Mouse (Mus musculus) limb, embryonic 13.5 days (tissue): ENCODE data around the gene Itga9. TPM values are rescaled to one million over a fixed set of nuclear protein-coding genes. Genes with fewer than 3 reads are reported as not detected.

Experiments used
- ATAC-seq: fragments of 200-750 bp; cut with Nextera tagmentation; 2 replicates; pipeline ENCODE4 v1.8.0; 2017; ENCODE audit warnings: low read depth, moderate number of reproducible peaks, moderate TSS enrichment; ENCODE audit not compliant: low FRiP score
- H3K27ac ChIP-seq: fragments of 300-500 bp; sonication (generic); 2 replicates; pipeline ENCODE4 v1.5.1; 2015; ENCODE audit warnings: inconsistent platforms, mild to moderate bottlenecking, moderate library complexity
- H3K27me3 ChIP-seq: fragments of 300-500 bp; sonication (generic); 2 replicates; pipeline ENCODE4 v1.6.1; 2015; ENCODE audit warnings: mild to moderate bottlenecking, inconsistent platforms
- H3K36me3 ChIP-seq: fragments of 300-500 bp; sonication (generic); 2 replicates; pipeline ENCODE4 v1.6.1; 2015; ENCODE audit warnings: inconsistent platforms, mild to moderate bottlenecking, moderate library complexity
- H3K4me1 ChIP-seq: fragments of 300-500 bp; sonication (generic); 2 replicates; pipeline ENCODE4 v1.6.1; 2015; ENCODE audit warnings: inconsistent platforms
- H3K4me2 ChIP-seq: fragments of 300-500 bp; sonication (generic); replicated peaks from 2 replicates; pipeline ENCODE4 v1.6.1; 2015; ENCODE audit warnings: inconsistent platforms, mild to moderate bottlenecking, moderate library complexity
- H3K4me3 ChIP-seq: fragments of 300-500 bp; sonication (generic); 2 replicates; pipeline ENCODE4 v1.5.1; 2015; ENCODE audit warnings: moderate library complexity, mild to moderate bottlenecking, inconsistent platforms
- H3K9ac ChIP-seq: fragments of 300-500 bp; sonication (generic); 2 replicates; pipeline ENCODE4 v1.6.1; 2015; ENCODE audit warnings: mild to moderate bottlenecking, inconsistent platforms
- H3K9me3 ChIP-seq: fragments of 300-500 bp; sonication (generic); 2 replicates; pipeline ENCODE4 v1.6.1; 2016; ENCODE audit warnings: inconsistent platforms
- WGBS: fragments of 180-500 bp; shearing (Covaris S2); methylation state at CpG from one replicate; pipeline ENCODE4 v1.1.7; 2015; 5-methylcytosine and 5-hydroxymethylcytosine counted together
- polyA plus RNA-seq: library from polyadenylated mRNA; unstranded; fragments of >200 nt; fragmentation: Nextera tagmentation; extraction: Ambion mirVana; gene quantifications from 2 replicates; pipeline ENCODE4 v1.2.1, GENCODE M21; 2015

Itga9 gene
- polyA plus RNA-seq, 1 experiment from 2014 or later: 9.1 TPM

GRCm38 (mm10) chr9:118631775-118632757 lies 25.6 kb downstream of the Itga9 start:
- 0 out of 2 replicates have a peak, but pooled peaks cover 3% of the 10 kb centered on the region for H3K4me1 ChIP-seq
- peaks cover 60% of the 10 kb centered on the region for H3K36me3 ChIP-seq
- H3K9ac ChIP-seq: no peak overlapping the region
- H3K4me3 ChIP-seq: no peak overlapping the region
- no peak overlapping the region for H3K4me2 ChIP-seq
- peaks cover 7% of the 10 kb centered on the region; the same call in 1 of the 2 replicates for H3K9me3 ChIP-seq
- no peaks in the 10 kb centered on the region for H3K27me3 ChIP-seq
- ATAC-seq: no peak
- 80% methylated on average over 6 of the region's 6 CpGs for WGBS
- H3K27ac ChIP-seq: no peak overlapping the region

DNA sequence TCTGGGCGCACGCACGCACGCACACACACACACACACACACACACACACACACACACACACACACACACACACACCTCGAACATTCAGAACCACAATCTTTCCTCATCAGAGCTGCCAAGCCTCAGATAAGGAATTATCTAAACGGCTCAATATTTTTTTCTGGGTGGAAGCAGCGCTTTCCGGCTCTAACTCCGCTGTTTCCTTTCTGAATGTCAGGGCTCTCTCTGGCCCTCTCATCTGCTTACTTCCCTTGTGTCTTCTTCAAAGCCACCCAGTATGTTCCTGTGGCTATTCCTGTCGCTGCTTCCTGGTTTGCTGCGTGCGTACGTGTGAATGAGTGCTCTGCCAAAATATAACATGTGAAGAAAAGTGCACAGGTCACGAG lies 26.3 kb downstream of the Itga9 start:
- no peak overlapping the region for H3K27ac ChIP-seq
- H3K27me3 ChIP-seq: no peaks in the 10 kb centered on the region
- H3K36me3 ChIP-seq: peaks cover 58% of the 10 kb centered on the region
- H3K9ac ChIP-seq: no peak overlapping the region
- H3K4me3 ChIP-seq: no peak overlapping the region
- 85% methylated on average over 14 of the region's 14 CpGs for WGBS
- no peak for ATAC-seq
- H3K4me2 ChIP-seq: no peak overlapping the region
- H3K9me3 ChIP-seq: peaks cover 7% of the 10 kb centered on the region; the same call in 1 of the 2 replicates
- 0 out of 2 replicates have a peak, but pooled peaks cover 3% of the 10 kb centered on the region for H3K4me1 ChIP-seq

DNA sequence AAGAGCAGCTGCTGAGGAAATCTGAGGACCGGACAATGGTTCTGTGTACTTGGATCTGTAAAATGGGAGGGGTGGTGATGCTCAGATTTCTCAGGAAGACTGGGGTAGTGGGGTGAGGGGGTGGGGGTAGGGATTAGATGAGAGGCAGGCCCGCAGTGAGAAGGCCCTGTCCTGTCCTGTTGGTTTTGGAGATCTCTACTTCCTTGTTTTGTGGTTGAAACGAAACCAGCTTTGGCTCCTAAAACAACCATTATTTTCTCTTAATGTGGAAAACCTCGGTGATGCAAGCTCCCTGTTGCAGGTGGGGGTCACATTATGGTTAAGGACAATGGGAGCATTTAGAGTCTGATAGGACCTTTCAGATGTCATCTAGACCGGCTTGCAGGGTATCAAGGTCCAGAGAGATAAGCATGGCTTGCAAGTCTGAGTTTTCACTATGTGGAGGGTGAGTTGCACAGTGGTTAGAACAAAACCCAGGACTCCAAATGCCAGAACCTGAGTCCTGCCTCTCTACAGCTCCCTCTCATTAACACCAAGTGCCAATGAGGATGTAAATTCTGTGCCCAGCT lies 32.2 kb downstream of the Itga9 start:
- H3K9me3 ChIP-seq: peaks cover 12% of the 10 kb centered on the region
- H3K4me1 ChIP-seq: no peaks in the 10 kb centered on the region
- no peaks in the 10 kb centered on the region for H3K27me3 ChIP-seq
- H3K4me3 ChIP-seq: no peak overlapping the region
- no peak overlapping the region for H3K27ac ChIP-seq
- no peak overlapping the region for H3K9ac ChIP-seq
- H3K36me3 ChIP-seq: peaks cover 51% of the 10 kb centered on the region
- 77% methylated on average over 5 of the region's 5 CpGs for WGBS
- ATAC-seq: no peak
- H3K4me2 ChIP-seq: no peak overlapping the region

- WGBS: 74% methylated on average over 17 of the region's 17 CpGs
- Histone ChIP-seq H3K27me3 (no peaks in the 10 kb centered on the region), H3K4me1 (peaks cover 5% of the 10 kb centered on the region), H3K9me3 (no peaks in the 10 kb centered on the region), H3K27ac (no peak overlapping the region), H3K9ac (no peak overlapping the region), H3K4me2 (no peak overlapping the region), H3K36me3 (peaks cover 8% of the 10 kb centered on the region), H3K4me3 (no peak overlapping the region)
- ATAC-seq: no peak
Measured at GRCm38 (mm10) chr9:118645698-118646355, 39.3 kb downstream of the Itga9 start.

GRCm38 (mm10) chr9:118647495-118647894 lies 41.0 kb downstream of the Itga9 start:
- peaks cover 8% of the 10 kb centered on the region for H3K36me3 ChIP-seq
- H3K9me3 ChIP-seq: no peaks in the 10 kb centered on the region
- no peak overlapping the region for H3K4me2 ChIP-seq
- no peak overlapping the region for H3K27ac ChIP-seq
- no peak overlapping the region for H3K9ac ChIP-seq
- no peak overlapping the region for H3K4me3 ChIP-seq
- ATAC-seq: no peak
- H3K4me1 ChIP-seq: peaks cover 22% of the 10 kb centered on the region
- H3K27me3 ChIP-seq: no peaks in the 10 kb centered on the region
- WGBS: 83% methylated on average over 3 of the region's 3 CpGs

- Histone ChIP-seq H3K9ac (no peak overlapping the region), H3K4me2 (no peak overlapping the region), H3K4me1 (peaks cover 26% of the 10 kb centered on the region), H3K9me3 (no peaks in the 10 kb centered on the region), H3K36me3 (peaks cover 15% of the 10 kb centered on the region), H3K27ac (no peak overlapping the region), H3K27me3 (no peaks in the 10 kb centered on the region), H3K4me3 (no peak overlapping the region)
- 24% methylated on average over 4 of the region's 4 CpGs for WGBS
- no peak for ATAC-seq
Measured at GRCm38 (mm10) chr9:118650976-118651375, 44.5 kb downstream of the Itga9 start.

GRCm38 (mm10) chr9:118651939-118652338 lies 45.4 kb downstream of the Itga9 start:
- WGBS: 52% methylated on average over 2 of the region's 2 CpGs
- Histone ChIP-seq H3K9ac (no peak overlapping the region), H3K27me3 (no peaks in the 10 kb centered on the region), H3K36me3 (peaks cover 12% of the 10 kb centered on the region), H3K9me3 (no peaks in the 10 kb centered on the region), H3K27ac (no peak overlapping the region), H3K4me1 (peaks cover 26% of the 10 kb centered on the region), H3K4me3 (no peak overlapping the region), H3K4me2 (no peak overlapping the region)
- no peak for ATAC-seq

- no peak overlapping the region for H3K9ac ChIP-seq
- H3K27ac ChIP-seq: no peak overlapping the region
- H3K9me3 ChIP-seq: no peaks in the 10 kb centered on the region
- H3K4me1 ChIP-seq: peaks cover 26% of the 10 kb centered on the region
- no peak overlapping the region for H3K4me3 ChIP-seq
- H3K4me2 ChIP-seq: no peak overlapping the region
- H3K27me3 ChIP-seq: no peaks in the 10 kb centered on the region
- 10% methylated on average over 1 of the region's 1 CpGs for WGBS
- no peak for ATAC-seq
- peaks cover 15% of the 10 kb centered on the region for H3K36me3 ChIP-seq
Measured at GRCm38 (mm10) chr9:118653436-118653835, 46.9 kb downstream of the Itga9 start.

GRCm38 (mm10) chr9:118654969-118655368 lies 48.5 kb downstream of the Itga9 start:
- H3K4me2 ChIP-seq: no peak overlapping the region
- H3K27me3 ChIP-seq: no peaks in the 10 kb centered on the region
- 16% methylated on average over 6 of the region's 6 CpGs for WGBS
- H3K4me3 ChIP-seq: no peak overlapping the region
- no peak overlapping the region for H3K27ac ChIP-seq
- ATAC-seq: no peak
- H3K4me1 ChIP-seq: peaks cover 26% of the 10 kb centered on the region
- peaks cover 21% of the 10 kb centered on the region for H3K36me3 ChIP-seq
- no peaks in the 10 kb centered on the region for H3K9me3 ChIP-seq
- no peak overlapping the region for H3K9ac ChIP-seq

DNA sequence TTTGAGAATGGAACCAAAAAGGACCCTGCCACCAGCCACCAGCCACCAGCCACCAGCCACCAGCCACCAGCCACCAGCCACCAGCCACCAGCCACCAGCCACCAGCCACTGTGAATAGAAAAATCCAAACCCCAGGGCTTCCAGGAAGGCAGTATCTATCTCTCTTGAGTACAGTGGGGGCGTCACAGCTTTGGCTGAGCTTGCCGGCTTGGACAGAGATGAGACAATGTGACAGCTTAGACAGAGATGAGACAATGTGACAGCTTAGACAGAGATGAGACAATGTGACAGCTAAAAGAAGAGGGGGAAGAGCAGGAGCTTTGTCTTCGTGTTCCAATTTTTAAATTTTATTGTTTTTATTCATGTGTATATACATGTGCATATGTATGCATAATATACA lies 49.2 kb downstream of the Itga9 start:
- H3K9ac ChIP-seq: no peak overlapping the region
- no peaks in the 10 kb centered on the region for H3K27me3 ChIP-seq
- no peaks in the 10 kb centered on the region for H3K9me3 ChIP-seq
- H3K4me1 ChIP-seq: peaks cover 21% of the 10 kb centered on the region
- no peak overlapping the region for H3K27ac ChIP-seq
- WGBS: 91% methylated on average over 3 of the region's 3 CpGs
- H3K4me2 ChIP-seq: no peak overlapping the region
- H3K36me3 ChIP-seq: peaks cover 26% of the 10 kb centered on the region
- ATAC-seq: no peak
- H3K4me3 ChIP-seq: no peak overlapping the region

DNA sequence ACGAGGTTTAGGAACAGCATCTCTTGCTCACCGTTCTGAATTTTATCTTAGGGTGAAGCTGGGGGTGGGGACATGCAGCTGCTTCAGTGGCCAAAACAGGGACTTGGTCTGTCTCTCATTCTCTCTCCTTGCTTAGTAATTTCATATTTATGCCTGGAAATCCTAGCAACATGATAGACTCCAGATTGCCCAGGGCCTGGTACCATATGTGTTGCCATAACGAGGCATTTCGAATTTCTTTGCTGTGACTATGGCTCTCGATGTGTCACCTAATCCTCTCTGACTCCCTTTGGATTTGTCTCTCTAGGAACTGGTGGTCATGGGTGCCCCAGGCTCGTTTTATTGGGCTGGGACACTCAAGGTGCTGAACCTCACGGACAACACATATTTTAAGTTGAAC lies 51.7 kb downstream of the Itga9 start:
- no peaks in the 10 kb centered on the region; the same call in 1 of the 2 replicates for H3K9me3 ChIP-seq
- H3K9ac ChIP-seq: no peak overlapping the region
- no peak for ATAC-seq
- H3K4me1 ChIP-seq: 0 out of 2 replicates have a peak, but pooled peaks cover 3% of the 10 kb centered on the region
- no peak overlapping the region for H3K27ac ChIP-seq
- no peak overlapping the region for H3K4me3 ChIP-seq
- no peak overlapping the region for H3K4me2 ChIP-seq
- peaks cover 40% of the 10 kb centered on the region for H3K36me3 ChIP-seq
- no peaks in the 10 kb centered on the region for H3K27me3 ChIP-seq
- 59% methylated on average over 7 of the region's 7 CpGs for WGBS

DNA sequence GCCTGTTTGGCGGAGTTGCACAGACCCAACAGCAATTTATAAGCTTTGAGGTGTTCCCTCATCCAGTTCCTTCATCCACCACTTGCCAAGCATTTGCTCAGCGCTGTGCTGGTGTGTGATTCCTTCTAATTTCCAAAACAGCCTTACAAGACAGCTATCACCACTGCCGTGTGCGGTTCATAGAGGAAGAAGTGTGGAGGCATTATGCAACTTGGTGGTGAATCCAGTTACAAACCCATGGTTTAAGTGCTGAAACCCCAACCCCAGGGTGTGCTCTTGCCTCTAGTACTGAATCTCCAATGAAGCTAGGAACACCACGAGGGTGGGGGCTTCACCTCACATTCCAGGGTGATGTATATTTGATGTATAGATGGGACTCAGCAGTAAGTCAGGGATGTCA lies 53.3 kb downstream of the Itga9 start:
- no peak overlapping the region for H3K4me3 ChIP-seq

More for the DNA sequence above, 53.3 kb downstream of the Itga9 start:
- Histone ChIP-seq H3K9ac (no peak overlapping the region), H3K27me3 (no peaks in the 10 kb centered on the region), H3K27ac (no peak overlapping the region), H3K4me1 (no peaks in the 10 kb centered on the region), H3K4me2 (no peak overlapping the region), H3K36me3 (peaks cover 45% of the 10 kb centered on the region), H3K9me3 (no peaks in the 10 kb centered on the region; the same call in 1 of the 2 replicates)
- ATAC-seq: no peak
- WGBS: 82% methylated on average over 5 of the region's 5 CpGs
